Mouse (Mus musculus): ENCODE data around the gene Lepr. TPM values are rescaled to one million over a fixed set of nuclear protein-coding genes. Genes with fewer than 3 reads are reported as not detected.

Gene Lepr
- total and polyA plus RNA-seq, 3 experiments, result 0.04 TPM; not detected in 2

DNA sequence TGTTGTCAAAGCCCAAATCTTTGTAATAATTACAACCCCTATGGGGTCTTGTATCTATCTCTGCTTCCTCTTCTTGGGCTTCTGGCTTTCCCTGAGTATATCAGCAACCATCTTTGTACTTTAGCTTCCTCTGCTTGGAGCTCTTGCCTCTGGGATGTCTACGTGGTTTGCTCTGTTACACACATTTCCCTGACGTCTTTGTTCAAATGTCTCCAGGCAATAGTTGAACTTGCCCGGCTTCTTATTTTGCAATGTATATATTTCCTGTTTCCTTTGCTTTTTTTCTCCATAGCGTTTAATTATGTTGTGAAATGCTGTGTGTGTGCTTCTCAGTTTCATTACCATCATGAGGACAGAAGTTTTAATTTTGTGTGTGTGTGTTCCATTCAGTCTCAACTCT lies 4.5 kb downstream of the Lepr start:
- H3K27me3 ChIP-seq (ENCODE audit: control insufficient read depth in 1 of 2, insufficient read depth in 2 of 2, low read length in 2 of 2), result no peaks in the 10 kb centered on the region
- no peak for DNase-seq (ENCODE audit: low read depth, low spot score)
- no peaks in the 10 kb centered on the region for H3K9me3 ChIP-seq (replicated peaks; ENCODE audit: insufficient read depth, low read length)
- no peak overlapping the region for H3K9ac ChIP-seq (ENCODE audit: control insufficient read depth, low read depth, low read length, poor library complexity, severe bottlenecking)
- H3K4me1 ChIP-seq (ENCODE audit: control insufficient read depth in 1 of 2, insufficient read depth in 2 of 2, low read length in 2 of 2), result no peaks in the 10 kb centered on the region
- no peaks in the 10 kb centered on the region for H3K79me2 ChIP-seq (ENCODE audit: control insufficient read depth, insufficient read depth, low read length, poor library complexity)
- no peak overlapping the region for H3K4me3 ChIP-seq (ENCODE audit: control insufficient read depth in 1 of 2, insufficient read depth in 1 of 2, low read depth in 2 of 2, low read length in 2 of 2)
- no peaks in the 10 kb centered on the region for H3K36me3 ChIP-seq (ENCODE audit: control insufficient read depth in 1 of 2, insufficient read depth in 2 of 2, low read length in 2 of 2)
- no peak overlapping the region for H3K27ac ChIP-seq (ENCODE audit: control insufficient read depth, low read depth, low read length)
- TF ChIP-seq EP300 (IDR thresholded peaks at IDR 0.05; ENCODE audit: low read depth in 1 of 2, low read length in 2 of 2) (no peak), MAX (IDR thresholded peaks at IDR 0.05; ENCODE audit: low read length) (no peak), MAFK (IDR thresholded peaks at IDR 0.05; ENCODE audit: borderline replicate concordance, low read depth, low read length) (no peak), CHD2 (IDR thresholded peaks at IDR 0.05; ENCODE audit: low read length) (no peak), CHD1 (IDR thresholded peaks at IDR 0.05; ENCODE audit: low read depth, low read length) (no peak), ELF1 (IDR thresholded peaks at IDR 0.05; ENCODE audit: low read depth, low read length) (no peak), TCF12 (IDR thresholded peaks at IDR 0.05; ENCODE audit: low read depth, low read length) (no peak), TBP (IDR thresholded peaks at IDR 0.05; ENCODE audit: low read depth, low read length) (no peak), GATA1 (IDR thresholded peaks at IDR 0.05; ENCODE audit: low read depth, low read length) (no peak), RAD21 (IDR thresholded peaks at IDR 0.05; ENCODE audit: low read depth, low read length) (no peak), POLR2AphosphoS5 (IDR thresholded peaks at IDR 0.05; ENCODE audit: borderline replicate concordance, low read depth, low read length) (no peak), ZKSCAN1 (IDR thresholded peaks at IDR 0.05; ENCODE audit: low read depth, low read length) (no peak), CTCF (IDR thresholded peaks at IDR 0.05 in 2 of 3, conservative IDR thresholded peaks at IDR 0.05 in 1 of 3; ENCODE audit: control insufficient read depth in 1 of 3, insufficient read depth in 1 of 3, low read depth in 2 of 3, low read length in 3 of 3, poor library complexity in 1 of 3, severe bottlenecking in 1 of 3) (no peak), GABPA (IDR thresholded peaks at IDR 0.05; ENCODE audit: low read depth, low read length) (no peak), MYC (IDR thresholded peaks at IDR 0.05; ENCODE audit: low read depth, low read length) (no peak)

GRCm38 (mm10) chr4:101741973-101742372 lies 24.8 kb downstream of the Lepr start:
- H3K27me3 ChIP-seq (ENCODE audit: control insufficient read depth in 1 of 2, insufficient read depth in 2 of 2, low read length in 2 of 2), result no peaks in the 10 kb centered on the region; a peak in 1 of 4 replicates
- H3K9me3 ChIP-seq (replicated peaks; ENCODE audit: insufficient read depth, low read length), result no peaks in the 10 kb centered on the region
- no peaks in the 10 kb centered on the region for H3K79me2 ChIP-seq (ENCODE audit: control insufficient read depth, insufficient read depth, low read length, poor library complexity)
- H3K27ac ChIP-seq (ENCODE audit: control insufficient read depth, low read depth, low read length), result no peak overlapping the region
- H3K4me3 ChIP-seq (ENCODE audit: control insufficient read depth in 1 of 2, insufficient read depth in 1 of 2, low read depth in 2 of 2, low read length in 2 of 2), result no peak overlapping the region
- DNase-seq (ENCODE audit: low read depth, low spot score), result no peak
- no peaks in the 10 kb centered on the region for H3K36me3 ChIP-seq (ENCODE audit: control insufficient read depth in 1 of 2, insufficient read depth in 2 of 2, low read length in 2 of 2)
- TF ChIP-seq JUND (IDR thresholded peaks at IDR 0.05; ENCODE audit: low read depth, low read length), result no peak
- no peaks in the 10 kb centered on the region for H3K4me1 ChIP-seq (ENCODE audit: control insufficient read depth in 1 of 2, insufficient read depth in 2 of 2, low read length in 2 of 2)
- no peak overlapping the region for H3K9ac ChIP-seq (ENCODE audit: control insufficient read depth, low read depth, low read length, poor library complexity, severe bottlenecking)

- Histone ChIP-seq H3K4me3 (ENCODE audit: control insufficient read depth in 1 of 2, insufficient read depth in 1 of 2, low read depth in 2 of 2, low read length in 2 of 2) (no peak overlapping the region), H3K9ac (ENCODE audit: control insufficient read depth, low read depth, low read length, poor library complexity, severe bottlenecking) (no peak overlapping the region), H3K9me3 (replicated peaks; ENCODE audit: insufficient read depth, low read length) (no peaks in the 10 kb centered on the region), H3K4me1 (ENCODE audit: control insufficient read depth in 1 of 2, insufficient read depth in 2 of 2, low read length in 2 of 2) (no peaks in the 10 kb centered on the region), H3K79me2 (ENCODE audit: control insufficient read depth, insufficient read depth, low read length, poor library complexity) (no peaks in the 10 kb centered on the region), H3K27me3 (ENCODE audit: control insufficient read depth in 1 of 2, insufficient read depth in 2 of 2, low read length in 2 of 2) (no peaks in the 10 kb centered on the region; a peak in 1 of 4 replicates), H3K27ac (ENCODE audit: control insufficient read depth, low read depth, low read length) (no peak overlapping the region), H3K36me3 (ENCODE audit: control insufficient read depth in 1 of 2, insufficient read depth in 2 of 2, low read length in 2 of 2) (no peaks in the 10 kb centered on the region)
- TF ChIP-seq GABPA (IDR thresholded peaks at IDR 0.05; ENCODE audit: low read depth, low read length), result no peak
- no peak for TF ChIP-seq JUND (IDR thresholded peaks at IDR 0.05; ENCODE audit: low read depth, low read length)
- TF ChIP-seq BHLHE40 (IDR thresholded peaks at IDR 0.05; ENCODE audit: borderline replicate concordance, low read depth, low read length), result no peak
- no peak for TF ChIP-seq UBTF (IDR thresholded peaks at IDR 0.05; ENCODE audit: borderline replicate concordance, insufficient read depth, low read depth, low read length)
- no peak for TF ChIP-seq CTCF (IDR thresholded peaks at IDR 0.05 in 2 of 3, conservative IDR thresholded peaks at IDR 0.05 in 1 of 3; ENCODE audit: control insufficient read depth in 1 of 3, insufficient read depth in 1 of 3, low read depth in 2 of 3, low read length in 3 of 3, poor library complexity in 1 of 3, severe bottlenecking in 1 of 3)
- no peak for TF ChIP-seq CHD1 (IDR thresholded peaks at IDR 0.05; ENCODE audit: low read depth, low read length)
- no peak for TF ChIP-seq TAL1 (IDR thresholded peaks at IDR 0.05; ENCODE audit: low read length)
- no peak for TF ChIP-seq SMC3 (IDR thresholded peaks at IDR 0.05; ENCODE audit: low read depth, low read length)
- TF ChIP-seq MYC (IDR thresholded peaks at IDR 0.05; ENCODE audit: low read depth, low read length), result no peak
- TF ChIP-seq POLR2AphosphoS2 (IDR thresholded peaks at IDR 0.05; ENCODE audit: low read length), result no peak
- TF ChIP-seq RCOR1 (IDR thresholded peaks at IDR 0.05; ENCODE audit: low read depth, low read length), result no peak
- no peak for TF ChIP-seq RAD21 (IDR thresholded peaks at IDR 0.05; ENCODE audit: low read depth, low read length)
- no peak for TF ChIP-seq GATA1 (IDR thresholded peaks at IDR 0.05; ENCODE audit: low read depth, low read length)
- no peak for DNase-seq (ENCODE audit: low read depth, low spot score)
Measured at GRCm38 (mm10) chr4:101745534-101745933, 28.3 kb downstream of the Lepr start.

Measured in MEL (cell line).